Mouse (Mus musculus) left cerebral cortex, postnatal 36 days (tissue): ENCODE results near the gene Gpatch8. TPM values are rescaled to one million over a fixed set of nuclear protein-coding genes. Genes with fewer than 3 reads are reported as not detected.

Experiments
- DNase-seq, 2 experiments: peaks; one replicate each; pipeline ENCODE4 v3.0.0; 2021 to 2022; ENCODE audit warnings: low spot score in 2 of 2, mixed read lengths in 1 of 2
- intact Hi-C: fragments of 180-260 bp; cut with DNase I; formaldehyde crosslinking; loops from one replicate; pipeline ENCODE4 v1.15.1; 2025
- total RNA-seq, 2 experiments: library from RNA; stranded (reverse); gene quantifications; 2 replicates each; pipeline ENCODE4 v1.2.3; 2021

Gene Gpatch8
- total RNA-seq, 2 experiments from 2014 or later = 46.0 to 65.5 TPM

GRCm38 (mm10) chr11:102531425-102531824 lies 24.8 kb downstream of the Gpatch8 start:
- intact Hi-C loops = no loop called here
- no peak for DNase-seq

DNA sequence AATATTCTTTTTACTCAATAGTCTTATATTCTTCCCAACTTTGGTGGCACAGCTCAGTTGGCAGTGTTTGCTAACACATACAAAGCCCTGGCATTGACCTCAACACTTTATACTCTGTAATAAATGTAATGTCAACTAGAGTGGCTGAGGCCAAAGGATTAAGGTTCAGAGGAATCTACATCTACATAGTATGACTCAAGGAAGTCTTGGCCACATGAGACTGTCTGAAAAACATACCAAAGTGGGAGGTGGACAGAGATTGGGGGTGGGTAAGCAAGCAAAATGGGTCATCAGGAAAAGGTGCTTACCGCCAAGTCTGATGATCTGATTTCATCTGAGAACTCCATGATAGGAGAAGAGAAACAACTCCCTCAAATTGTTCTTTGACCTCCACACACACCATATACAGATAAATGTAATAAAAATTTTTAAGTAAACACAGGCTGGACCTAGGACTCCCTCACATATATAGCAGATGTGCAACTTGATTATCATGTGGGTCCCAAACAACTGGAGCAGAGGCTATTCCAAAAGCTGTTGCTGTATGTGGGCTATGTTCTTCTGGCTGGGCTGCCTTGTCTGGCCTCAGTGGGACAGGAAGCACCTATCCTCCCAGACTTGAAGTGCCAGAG lies 41.3 kb downstream of the Gpatch8 start:
- intact Hi-C loops = no loop called here
- no peak for DNase-seq

DNA sequence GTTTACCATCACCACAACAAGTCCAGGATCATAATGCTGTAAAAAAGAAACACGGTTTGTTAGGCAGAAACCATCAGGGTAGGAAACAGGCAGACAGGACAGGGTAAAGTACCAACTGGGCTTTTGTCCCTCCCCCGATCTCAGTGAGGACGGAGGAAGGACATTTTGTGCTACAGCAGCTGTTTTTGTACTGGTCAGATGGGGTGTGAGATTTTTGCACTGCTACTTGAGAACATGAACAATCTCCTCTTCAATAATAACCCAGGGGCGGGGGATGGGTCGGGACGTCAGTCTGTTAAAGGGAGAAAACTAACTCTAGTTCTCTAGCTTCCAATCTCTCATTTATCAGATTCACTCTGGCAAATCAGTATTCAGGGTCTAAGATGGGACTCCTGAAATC lies 46.0 kb downstream of the Gpatch8 start:
- DNase-seq = no peak
- intact Hi-C loops = no loop called here

GRCm38 (mm10) chr11:102496732-102497131 lies 59.5 kb downstream of the Gpatch8 start:
- intact Hi-C loops = no loop called here
- DNase-seq = no peak

GRCm38 (mm10) chr11:102496206-102496605 lies 60.0 kb downstream of the Gpatch8 start:
- DNase-seq = no peak
- intact Hi-C loops = no loop called here

DNA sequence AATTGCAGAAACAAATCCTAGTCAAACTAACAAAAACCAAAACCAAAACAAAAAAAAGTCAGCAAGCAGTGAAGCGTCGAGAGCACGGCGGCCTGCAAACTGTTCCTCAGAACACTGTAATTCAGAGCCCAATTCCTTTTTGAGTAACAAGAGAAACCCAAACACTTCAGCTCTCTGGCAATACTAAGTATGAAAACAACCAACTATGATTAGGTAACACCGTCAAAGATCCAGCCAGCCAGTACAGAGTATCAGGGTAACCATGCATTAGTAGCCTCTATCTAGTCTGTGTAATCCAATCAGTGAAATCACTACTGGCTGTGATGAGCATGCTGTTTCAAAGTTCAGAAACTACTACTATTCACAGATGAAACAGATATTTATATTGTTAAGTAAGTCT lies 60.5 kb downstream of the Gpatch8 start:
- intact Hi-C loops = no loop called here
- DNase-seq = no peak

DNA sequence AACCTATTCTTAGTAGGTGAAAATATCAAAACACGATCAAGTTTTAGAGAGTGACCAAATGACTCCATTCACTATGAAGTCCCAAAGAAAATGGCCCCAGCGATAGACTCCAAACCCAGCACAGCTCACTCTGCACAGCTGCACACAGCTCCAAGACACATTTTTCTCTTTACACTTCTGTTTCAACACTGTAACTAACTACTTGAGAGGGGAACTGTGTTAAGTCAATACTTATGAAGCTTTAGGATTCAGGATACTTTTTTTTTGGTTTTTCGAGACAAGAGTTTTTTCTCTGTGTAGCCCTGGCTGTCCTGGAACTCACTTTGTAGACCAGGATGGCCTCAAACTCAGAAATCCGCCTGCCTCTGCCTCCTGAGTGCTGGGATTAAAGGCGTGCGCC lies 61.1 kb downstream of the Gpatch8 start:
- DNase-seq = no peak
- intact Hi-C loops = no loop called here

- no peak for DNase-seq
- intact Hi-C loops = loop anchor here (5.0 kb wide), 1 partner anchor 158 kb away; no protein-coding TSS in a partner anchor
Measured at GRCm38 (mm10) chr11:102494063-102494650, 62.0 kb downstream of the Gpatch8 start.

- DNase-seq = no peak
- intact Hi-C loops = loop anchor here (5.0 kb wide), 1 partner anchor 159 kb away; no protein-coding TSS in a partner anchor
Measured at GRCm38 (mm10) chr11:102493241-102493640, 63.0 kb downstream of the Gpatch8 start.

- intact Hi-C loops = loop anchor here (5.0 to 10.0 kb wide), 2 partner anchors 67 to 84 kb away; partner anchors contain the start of gene Gpatch8
- no peak for DNase-seq
Measured at GRCm38 (mm10) chr11:102487901-102488300, 68.3 kb downstream of the Gpatch8 start.

DNA sequence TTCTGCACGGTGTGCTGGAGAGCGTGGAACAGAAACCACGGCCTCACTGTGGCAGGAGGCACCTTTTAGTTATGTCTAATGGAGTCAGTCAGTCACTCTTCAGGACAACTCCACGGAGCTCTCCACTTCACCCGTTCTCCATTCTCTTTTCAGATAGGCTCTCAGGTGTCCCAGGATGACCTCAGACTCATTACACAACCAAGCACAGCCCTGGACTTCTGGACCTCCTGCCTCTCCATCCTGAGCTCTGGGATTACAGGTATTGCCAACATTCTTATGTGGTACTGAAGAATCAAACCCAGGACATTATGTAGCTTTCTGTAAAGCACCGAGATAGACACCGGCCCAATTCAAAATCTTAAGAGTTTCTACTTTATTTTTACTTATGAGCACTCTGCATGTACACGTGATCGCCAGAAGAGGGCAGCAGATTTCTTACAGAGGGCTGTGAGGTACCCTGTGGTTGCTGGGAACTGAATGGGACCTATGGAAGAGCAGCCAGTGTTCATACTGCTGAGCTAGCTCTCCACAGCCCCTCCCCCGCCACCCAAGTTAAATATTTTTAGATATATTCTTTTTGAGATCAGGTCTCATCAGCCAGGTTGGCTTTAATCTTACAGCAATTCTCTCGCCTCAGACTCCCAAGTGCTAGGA lies 69.3 kb downstream of the Gpatch8 start:
- DNase-seq = peak in 1 of 2 experiments; percentile 35

DNA sequence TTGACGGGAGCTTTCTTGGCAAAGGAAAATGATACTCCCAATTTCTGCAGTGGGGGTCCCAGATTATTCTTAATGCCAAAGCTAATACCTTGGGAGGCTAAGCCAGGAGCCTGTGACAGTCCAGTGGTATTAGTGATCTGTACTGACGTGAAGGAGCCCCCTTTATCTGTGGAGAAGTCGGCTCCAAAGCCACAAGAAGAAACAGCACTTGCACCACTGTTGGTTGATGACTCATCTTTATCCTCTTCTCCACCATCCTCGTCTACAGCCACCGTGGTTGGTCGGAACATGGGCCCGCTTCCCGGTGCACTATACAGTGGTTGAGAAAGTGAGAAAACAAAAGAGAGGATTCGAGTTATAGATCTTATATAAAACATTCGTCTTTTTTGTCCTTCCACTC lies 74.4 kb downstream of the Gpatch8 start:
- intact Hi-C loops = loop anchor here (10.0 kb wide), 1 partner anchor 73 kb away; the partner anchor contains the start of gene Gpatch8

More for the DNA sequence above, 69.3 kb downstream of the Gpatch8 start:
- intact Hi-C loops = loop anchor here (5.0 to 10.0 kb wide), 2 partner anchors 68 to 85 kb away; partner anchors contain the start of gene Gpatch8

GRCm38 (mm10) chr11:102480897-102481296 lies 75.3 kb downstream of the Gpatch8 start:
- intact Hi-C loops = loop anchor here (10.0 kb wide), 1 partner anchor 74 kb away; the partner anchor contains the start of gene Gpatch8

More for the DNA sequence above, 74.4 kb downstream of the Gpatch8 start:
- DNase-seq = no peak

DNA sequence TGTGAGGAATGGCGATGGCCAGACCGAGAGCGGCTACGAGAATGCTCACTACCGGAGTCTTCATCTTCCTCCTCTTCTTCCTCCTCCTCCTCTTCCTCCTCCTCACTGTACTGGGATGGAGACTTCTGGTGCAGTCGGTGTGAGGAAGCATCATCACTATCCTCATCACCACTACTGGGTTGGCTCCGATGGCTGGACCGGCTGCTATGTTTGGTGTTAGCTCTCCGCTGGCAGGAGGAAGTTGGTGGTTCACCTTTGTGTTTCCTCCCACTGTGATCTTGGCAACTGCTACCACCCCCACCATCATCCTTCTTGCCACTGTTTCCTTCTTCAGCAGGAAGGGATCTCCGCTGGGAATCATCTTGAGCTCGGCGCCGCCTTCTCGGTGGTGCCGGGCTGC lies 76.1 kb downstream of the Gpatch8 start:
- intact Hi-C loops = loop anchor here (10.0 kb wide), 1 partner anchor 75 kb away; the partner anchor contains the start of gene Gpatch8
- DNase-seq = no peak

More at GRCm38 (mm10) chr11:102480897-102481296, 75.3 kb downstream of the Gpatch8 start:
- no peak for DNase-seq

DNA sequence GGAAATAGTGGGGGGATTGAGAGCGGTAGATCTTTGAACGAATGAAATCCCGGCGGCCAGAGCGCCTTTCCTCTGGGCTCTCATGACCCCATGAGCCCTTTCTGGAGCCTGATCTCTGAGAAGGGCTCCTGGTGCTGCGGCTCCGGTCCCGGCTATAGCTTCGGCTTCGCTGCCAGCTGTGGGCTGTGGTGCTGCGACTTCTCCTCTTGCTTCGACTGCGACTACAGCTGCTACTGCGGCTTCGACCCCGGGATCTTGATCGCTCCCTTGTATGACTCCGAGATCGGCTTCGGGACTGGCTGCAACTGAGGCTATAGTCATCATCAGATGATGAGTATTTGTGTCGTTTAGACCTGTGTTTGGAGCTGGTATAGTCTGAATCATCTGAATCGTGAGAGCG lies 76.6 kb downstream of the Gpatch8 start:
- intact Hi-C loops = no loop called here
- no peak for DNase-seq

DNA sequence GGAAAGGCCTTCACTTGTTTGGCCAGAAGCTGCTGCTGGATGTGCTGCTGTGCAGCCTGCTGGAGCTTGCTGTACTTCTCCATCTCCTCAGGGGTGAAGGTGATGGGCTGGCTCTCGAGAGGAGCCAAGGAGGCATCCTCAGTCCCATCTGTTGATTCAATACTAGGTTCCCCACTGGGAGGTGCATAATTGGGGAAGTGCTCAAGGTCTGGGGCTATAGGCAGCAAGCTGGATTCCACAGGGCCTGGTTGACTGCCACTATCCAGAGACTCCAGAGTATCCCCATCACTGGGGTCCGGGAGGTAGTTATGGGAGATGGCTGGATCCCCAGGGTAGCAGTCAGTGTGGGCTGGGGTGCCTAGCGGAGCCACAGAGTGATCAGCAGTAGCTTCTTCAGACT lies 77.5 kb downstream of the Gpatch8 start:
- no peak for DNase-seq
- intact Hi-C loops = no loop called here

DNA sequence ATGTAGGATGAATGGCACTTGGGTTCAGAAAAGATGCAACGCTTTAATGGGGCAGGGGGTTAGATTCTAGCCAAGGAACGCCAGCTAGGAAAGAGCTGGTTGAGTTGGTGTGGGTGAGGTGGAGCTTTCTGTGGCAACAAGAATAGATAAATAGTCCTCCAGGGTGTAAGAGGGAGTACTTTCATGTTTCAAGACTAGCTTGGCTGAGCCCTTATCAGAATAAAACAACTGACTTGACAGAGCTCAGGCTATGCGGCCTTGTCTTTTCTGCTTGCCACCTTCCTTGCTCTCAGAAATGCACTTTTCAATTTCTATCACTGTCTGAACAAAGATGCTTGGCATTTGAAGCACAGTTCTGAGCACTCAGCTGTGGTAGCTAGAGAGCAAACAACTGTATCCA lies 81.2 kb downstream of the Gpatch8 start:
- intact Hi-C loops = no loop called here
- no peak for DNase-seq

- DNase-seq = no peak
- intact Hi-C loops = no loop called here
Measured at GRCm38 (mm10) chr11:102469648-102470357, 86.4 kb downstream of the Gpatch8 start, which contains the start of gene Itga2b. Itga2b (minus strand) TSS chr11:102470122.

- DNase-seq = peak; percentile 90 to 92
- intact Hi-C loops = no loop called here
Measured at GRCm38 (mm10) chr11:102467041-102467631, 89.1 kb downstream of the Gpatch8 start.
